Mouse (Mus musculus) brain, embryonic 14.5 days (tissue): ENCODE results near the gene Zbtb43.

Experiments used
- CTCF ChIP-seq: fragments of 200-500 bp; IDR thresholded peaks from 2 replicates; pipeline ENCODE4 v1.5.1; 2012; ENCODE audit warnings: inconsistent platforms, mild to moderate bottlenecking, moderate library complexity, borderline replicate concordance; ENCODE audit not compliant: insufficient read depth, insufficient read length; ENCODE audit errors: extremely low read depth
- POLR2A ChIP-seq: fragments of 200-500 bp; IDR thresholded peaks from 2 replicates; pipeline ENCODE4 v1.6.1; 2012; ENCODE audit warnings: mild to moderate bottlenecking, inconsistent platforms, borderline replicate concordance; ENCODE audit not compliant: poor library complexity, insufficient read depth, insufficient read length, severe bottlenecking; ENCODE audit errors: extremely low read depth

GRCm38 (mm10) chr2:33414019-33414418, 54.3 kb downstream of the Zbtb43 start:
- TF ChIP-seq POLR2A = no peak
- TF ChIP-seq CTCF = no peak
